Comparison of ENCODE assay signal across 8 mouse cellular contexts in the genomic region with DNA sequence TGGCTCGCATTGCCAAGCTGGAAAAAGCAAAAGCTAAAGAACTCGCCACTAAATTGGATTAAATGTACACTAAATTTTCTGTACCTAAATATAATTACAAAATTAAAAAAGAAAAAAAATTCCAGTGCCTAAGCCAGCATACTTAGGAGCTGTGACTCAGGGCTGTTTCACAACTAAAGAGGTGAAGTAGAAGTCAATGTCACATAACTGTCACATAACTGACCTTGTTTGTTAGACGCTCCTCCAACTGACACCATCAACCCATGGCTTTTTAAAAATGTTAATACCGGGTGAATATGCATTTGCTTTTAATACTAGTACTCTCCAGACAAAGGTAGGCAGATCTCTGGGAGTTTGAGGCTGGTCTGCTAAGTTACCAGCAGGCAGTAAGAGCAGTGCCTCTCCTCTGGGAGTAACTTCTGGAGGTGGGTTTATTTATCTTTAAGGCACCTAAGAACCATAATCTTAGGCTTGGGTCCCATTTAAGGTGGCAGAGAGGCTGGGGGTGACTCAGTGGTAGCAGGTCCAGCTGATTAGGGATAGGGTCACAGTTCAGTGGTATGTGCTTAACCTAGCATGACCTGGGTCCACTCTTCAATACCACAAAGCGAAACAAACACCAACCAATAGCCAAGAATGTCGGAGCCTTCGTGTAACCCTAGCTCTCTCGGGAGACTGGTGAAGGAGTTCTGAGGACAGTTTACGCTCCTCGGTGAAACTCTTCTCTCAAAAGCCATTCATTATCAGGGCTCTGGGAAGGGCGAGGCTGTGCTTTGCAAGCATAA. TPM values are rescaled to one million over a fixed set of nuclear protein-coding genes. Genes with fewer than 3 reads are reported as not detected.
DNase-seq lines count a peak whose midpoint lies in the region; ATAC-seq lines count a peak whose summit lies in the region.
"Had no signal": no experiment of that assay in that cellular context is flagged by ENCODE, and none has a peak within 500 bp of the region (broad histone marks: within the 10 kb centered on the region; RNA-seq: fewer than 3 reads in every experiment).

No protein-coding gene starts in this region.

- H3K9ac ChIP-seq in neural tube, embryonic 11.5 days (ENCODE audit: low read length): peak overlapping the region; percentile 92; the same call in 1 of the 2 replicates
- H3K9ac ChIP-seq in forebrain, embryonic 14.5 days (ENCODE audit: low read length): peak overlapping the region; percentile 92; the same call in 1 of the 2 replicates
- peak overlapping the region; percentile 97 for H3K9ac ChIP-seq in liver, embryonic 12.5 days

- H3K9me3 ChIP-seq in neural tube, embryonic 11.5 days (ENCODE audit: control insufficient read depth, low read length): no peaks in the 10 kb centered on the region
- no peaks in the 10 kb centered on the region for H3K9me3 ChIP-seq in forebrain, embryonic 14.5 days (replicated peaks; ENCODE audit: control insufficient read depth, low read length)
- H3K9me3 ChIP-seq in liver, embryonic 12.5 days (replicated peaks): no peaks in the 10 kb centered on the region

- H3K36me3 ChIP-seq in neural tube, embryonic 11.5 days (ENCODE audit: control insufficient read depth, insufficient read depth, low read length): peaks cover 1% of the 10 kb centered on the region
- peaks cover 7% of the 10 kb centered on the region for H3K36me3 ChIP-seq in forebrain, embryonic 14.5 days (ENCODE audit: control insufficient read depth, insufficient read depth, low read length)
- peaks cover 25% of the 10 kb centered on the region for H3K36me3 ChIP-seq in liver, embryonic 12.5 days

- H3K4me3 ChIP-seq in neural tube, embryonic 11.5 days (ENCODE audit: low read depth, low read length): peak overlapping the region; percentile 92; the same call in 1 of the 2 replicates
- 0 out of 2 replicates have a peak overlapping the region, but pooled peaks have one; percentile 87 for H3K4me3 ChIP-seq in forebrain, embryonic 14.5 days (ENCODE audit: low read depth, low read length)
- peak overlapping the region; percentile 88 for H3K4me3 ChIP-seq in liver, embryonic 12.5 days

- H3K4me1 ChIP-seq in neural tube, embryonic 11.5 days (ENCODE audit: control insufficient read depth, insufficient read depth, low read length): peaks cover 14% of the 10 kb centered on the region
- peaks cover 9% of the 10 kb centered on the region for H3K4me1 ChIP-seq in forebrain, embryonic 14.5 days (ENCODE audit: control insufficient read depth, insufficient read depth, low read length)
- H3K4me1 ChIP-seq in liver, embryonic 12.5 days: peaks cover 49% of the 10 kb centered on the region

- H3K4me2 ChIP-seq in neural tube, embryonic 11.5 days (ENCODE audit: low read depth): peak overlapping the region; percentile 82
- peak overlapping the region; percentile 81 for H3K4me2 ChIP-seq in forebrain, embryonic 14.5 days (ENCODE audit: low read length)
- peak overlapping the region; percentile 80 for H3K4me2 ChIP-seq in liver, embryonic 12.5 days

- no peak for ATAC-seq in neural tube, embryonic 11.5 days (ENCODE audit: insufficient read depth, low FRiP score, low TSS enrichment)
- ATAC-seq in forebrain, embryonic 14.5 days: no peak
- ATAC-seq in liver, embryonic 12.5 days: 0 out of 2 replicates have a peak, but pooled peaks have one; percentile 19
- no peak for ATAC-seq in monocyte, adult 5-6 weeks (replicated peaks; ENCODE audit: insufficient number of reproducible peaks, low FRiP score, low TSS enrichment, poor library complexity, severe bottlenecking)

- DNase-seq in neural tube, embryonic 11.5 days (ENCODE audit: low spot score): no peak
- no peak for DNase-seq in neural tube, embryonic 10.5 days (ENCODE audit: extremely low spot score, low spot score)
- DNase-seq in forebrain, embryonic 14.5 days (ENCODE audit: low spot score): no peak
- no peak for DNase-seq in layer of hippocampus, postnatal 36 days
- no peak for DNase-seq in cerebellum, adult 11 months

- H3K27ac ChIP-seq in neural tube, embryonic 11.5 days (ENCODE audit: low read depth, low read length): no peak overlapping the region
- H3K27ac ChIP-seq in forebrain, embryonic 14.5 days (ENCODE audit: low read depth, low read length): no peak overlapping the region
- peak overlapping the region; percentile 94 for H3K27ac ChIP-seq in liver, embryonic 12.5 days

- H3K27me3 ChIP-seq in neural tube, embryonic 11.5 days (ENCODE audit: control insufficient read depth, insufficient read depth, low read length): no peaks in the 10 kb centered on the region
- H3K27me3 ChIP-seq in forebrain, embryonic 14.5 days (replicated peaks; ENCODE audit: control insufficient read depth, insufficient read depth, low read length): no peaks in the 10 kb centered on the region
- H3K27me3 ChIP-seq in liver, embryonic 12.5 days (replicated peaks): no peaks in the 10 kb centered on the region

- 76% methylated on average over 11 of the region's 11 CpGs for WGBS in neural tube, embryonic 11.5 days
- 85% methylated on average over 11 of the region's 11 CpGs for WGBS in forebrain, embryonic 14.5 days
- 55% methylated on average over 11 of the region's 11 CpGs for whole genome bisulfite sequencing in liver, embryonic 12.5 days (ENCODE audit: insufficient replicate concordance)

RNA-seq across cellular contexts. Expression of a gene that starts 1.5 kb away (rescaled TPM):
- polyA plus RNA-seq in neural tube, embryonic 11.5 days (2014; fragmentation: Nextera tagmentation; extraction: Ambion mirVana): 54.0 and 59.3 TPM in 2 replicates
- polyA plus RNA-seq in forebrain, embryonic 14.5 days (2014; fragmentation: Nextera tagmentation; extraction: Ambion mirVana): 63.1 TPM in 2 replicates
- polyA plus RNA-seq in liver, embryonic 12.5 days (2016; fragmentation: Nextera tagmentation; extraction: Ambion mirVana): 55.1 and 57.2 TPM in 2 replicates
- 23.0 to 27.5 TPM (median 25.1 TPM) in 3 replicates for total RNA-seq in monocyte, adult 5-6 weeks (2017)
- 10 to 100 TPM; 84.8 to 86.5 TPM for total RNA-seq in layer of hippocampus, postnatal 36 days (2021)

RNA-seq across cellular contexts. Expression of a gene that starts 1.5 kb away (rescaled TPM):
- polyA plus RNA-seq in neural tube, embryonic 11.5 days (2014; fragmentation: Nextera tagmentation; extraction: Ambion mirVana): 160 and 168 TPM in 2 replicates
- polyA plus RNA-seq in forebrain, embryonic 14.5 days (2014; fragmentation: Nextera tagmentation; extraction: Ambion mirVana): 124 and 147 TPM in 2 replicates
- polyA plus RNA-seq in liver, embryonic 12.5 days (2016; fragmentation: Nextera tagmentation; extraction: Ambion mirVana): 80.9 and 83.4 TPM in 2 replicates
- total RNA-seq in monocyte, adult 5-6 weeks (2017): 17.0 to 23.7 TPM (median 17.3 TPM) in 3 replicates
- total RNA-seq in layer of hippocampus, postnatal 36 days (2021): 10 to 100 TPM; 71.9 to 73.9 TPM

RNA-seq across cellular contexts. Expression of a gene that starts 20.6 kb away (rescaled TPM):
- polyA plus RNA-seq in neural tube, embryonic 11.5 days (2014; fragmentation: Nextera tagmentation; extraction: Ambion mirVana): 153 TPM in 2 replicates
- 163 and 174 TPM in 2 replicates for polyA plus RNA-seq in forebrain, embryonic 14.5 days (2014; fragmentation: Nextera tagmentation; extraction: Ambion mirVana)
- 107 and 112 TPM in 2 replicates for polyA plus RNA-seq in liver, embryonic 12.5 days (2016; fragmentation: Nextera tagmentation; extraction: Ambion mirVana)
- 36.9 to 49.4 TPM (median 40.6 TPM) in 3 replicates for total RNA-seq in monocyte, adult 5-6 weeks (2017)
- total RNA-seq in layer of hippocampus, postnatal 36 days (2021): 10 to 100 TPM; 62.4 to 71.5 TPM

RNA-seq across cellular contexts. Expression of a gene that starts 26.4 kb away (rescaled TPM):
- polyA plus RNA-seq in neural tube, embryonic 11.5 days (2014; fragmentation: Nextera tagmentation; extraction: Ambion mirVana): not detected in 2 replicates
- 0.63 TPM in 1 of 2 replicates, not detected in the other for polyA plus RNA-seq in forebrain, embryonic 14.5 days (2014; fragmentation: Nextera tagmentation; extraction: Ambion mirVana)
- 0.36 TPM in 1 of 2 replicates, not detected in the other for polyA plus RNA-seq in liver, embryonic 12.5 days (2016; fragmentation: Nextera tagmentation; extraction: Ambion mirVana)
- not detected in 3 replicates for total RNA-seq in monocyte, adult 5-6 weeks (2017)
- 1 to 10 TPM; 3.7 to 4.3 TPM for total RNA-seq in layer of hippocampus, postnatal 36 days (2021)
- polyA plus RNA-seq: brain, embryonic 14.5 days had no signal

RNA-seq across cellular contexts. Expression of a gene that starts 39.5 kb away (rescaled TPM):
- polyA plus RNA-seq in neural tube, embryonic 11.5 days (2014; fragmentation: Nextera tagmentation; extraction: Ambion mirVana): 16.3 and 18.5 TPM in 2 replicates
- polyA plus RNA-seq in forebrain, embryonic 14.5 days (2014; fragmentation: Nextera tagmentation; extraction: Ambion mirVana): 42.6 and 54.7 TPM in 2 replicates
- 13.8 and 14.6 TPM in 2 replicates for polyA plus RNA-seq in liver, embryonic 12.5 days (2016; fragmentation: Nextera tagmentation; extraction: Ambion mirVana)
- total RNA-seq in monocyte, adult 5-6 weeks (2017): 0.97 to 4.5 TPM (median 1.2 TPM) in 3 replicates
- total RNA-seq in layer of hippocampus, postnatal 36 days (2021): 10 to 100 TPM; 27.4 to 27.6 TPM
